Mouse (Mus musculus) forebrain, embryonic 13.5 days (tissue): ENCODE measurements around the gene Klhl11. TPM values are rescaled to one million over a fixed set of nuclear protein-coding genes. Genes with fewer than 3 reads are reported as not detected.

ENCODE experiments used
- ATAC-seq: fragments of 200-750 bp; cut with Nextera tagmentation; 2 replicates; pipeline ENCODE4 v1.8.0; 2017
- H3K27ac ChIP-seq: fragments of 300-500 bp; sonication (generic); 2 replicates; pipeline ENCODE4 v1.5.1; 2015; ENCODE audit warnings: inconsistent platforms, mild to moderate bottlenecking, moderate library complexity
- H3K27me3 ChIP-seq: fragments of 300-500 bp; sonication (generic); 2 replicates; pipeline ENCODE4 v1.6.1; 2015; ENCODE audit warnings: mild to moderate bottlenecking, inconsistent platforms
- H3K36me3 ChIP-seq: fragments of 300-500 bp; sonication (generic); 2 replicates; pipeline ENCODE4 v1.6.1; 2015; ENCODE audit warnings: mild to moderate bottlenecking, inconsistent platforms; ENCODE audit not compliant: poor library complexity, severe bottlenecking
- H3K4me1 ChIP-seq: fragments of 300-500 bp; sonication (generic); 2 replicates; pipeline ENCODE4 v1.6.1; 2015; ENCODE audit warnings: inconsistent platforms
- H3K4me2 ChIP-seq: fragments of 300-500 bp; sonication (generic); 2 replicates; pipeline ENCODE4 v1.6.1; 2015; ENCODE audit warnings: inconsistent platforms, mild to moderate bottlenecking, moderate library complexity
- H3K4me3 ChIP-seq: fragments of 300-500 bp; sonication (generic); 2 replicates; pipeline ENCODE4 v1.5.1; 2015; ENCODE audit warnings: mild to moderate bottlenecking, inconsistent platforms
- H3K9ac ChIP-seq: fragments of 300-500 bp; sonication (generic); 2 replicates; pipeline ENCODE4 v1.6.1; 2015; ENCODE audit warnings: mild to moderate bottlenecking, inconsistent platforms
- H3K9me3 ChIP-seq: fragments of 300-500 bp; sonication (generic); replicated peaks from 2 replicates; pipeline ENCODE4 v1.6.1; 2016; ENCODE audit warnings: inconsistent platforms
- WGBS: fragments of 180-500 bp; shearing (Covaris S2); methylation state at CpG from one replicate; pipeline ENCODE4 v1.1.7; 2015; 5-methylcytosine and 5-hydroxymethylcytosine counted together
- microRNA-seq: library from miRNA; unstranded; fragments of <30 nt; microRNA quantifications from one replicate; pipeline ENCODE4, GENCODE M21; 2016
- polyA plus RNA-seq: library from polyadenylated mRNA; unstranded; fragments of >200 nt; fragmentation: Nextera tagmentation; extraction: Ambion mirVana; gene quantifications from 2 replicates; pipeline ENCODE4 v1.2.1, GENCODE M21; 2015

Klhl11 gene
- polyA plus RNA-seq, 1 experiment from 2014 or later: 12.1 TPM

DNA sequence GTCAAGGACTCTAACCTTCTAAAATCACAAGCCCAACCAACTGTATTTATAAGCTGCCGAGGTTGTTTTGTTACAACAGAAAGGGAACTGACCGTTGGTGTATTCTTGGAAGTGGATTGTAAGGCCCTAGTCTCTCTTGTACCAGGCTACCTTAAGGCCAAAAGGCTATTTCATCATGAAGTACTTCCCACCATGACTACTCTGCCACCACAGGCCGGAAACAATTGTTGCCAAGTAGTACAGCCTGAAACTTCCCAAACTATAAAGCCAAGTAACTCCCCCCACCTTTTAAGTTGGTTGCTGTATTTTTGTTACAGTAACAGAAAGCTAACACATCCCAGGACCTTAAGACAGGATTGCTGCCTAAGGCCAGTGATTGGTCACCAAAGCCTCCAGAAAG lies 45.7 kb downstream of the Klhl11 start:
- H3K4me1 ChIP-seq: peaks cover 11% of the 10 kb centered on the region
- H3K27me3 ChIP-seq: no peaks in the 10 kb centered on the region
- ATAC-seq: no peak
- H3K27ac ChIP-seq: no peak overlapping the region
- no peak overlapping the region for H3K4me2 ChIP-seq
- H3K4me3 ChIP-seq: no peak overlapping the region
- H3K9ac ChIP-seq: no peak overlapping the region
- WGBS: 93% methylated on average over 3 of the region's 3 CpGs
- no peaks in the 10 kb centered on the region for H3K9me3 ChIP-seq
- H3K36me3 ChIP-seq: peaks cover 25% of the 10 kb centered on the region

DNA sequence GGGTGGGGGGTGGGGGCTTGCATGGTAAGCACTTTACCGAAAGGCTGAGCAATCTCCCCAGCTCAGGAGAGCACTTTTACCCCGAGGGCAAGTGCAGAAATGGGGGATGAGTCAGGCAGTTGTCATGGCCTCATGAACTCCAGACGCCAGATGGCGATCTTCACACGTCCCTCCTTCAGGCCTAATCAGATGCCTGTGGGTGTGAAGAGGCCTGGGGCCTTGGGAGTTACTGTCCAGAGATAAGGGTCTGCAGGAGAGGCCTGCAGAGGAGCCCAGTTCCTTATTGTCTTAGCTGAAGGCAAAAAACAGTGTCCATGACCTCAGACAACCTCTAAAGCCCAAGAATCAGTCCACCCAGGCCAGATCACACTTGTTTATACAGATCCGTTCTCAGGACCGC lies 46.7 kb downstream of the Klhl11 start:
- Histone ChIP-seq H3K9me3 (no peaks in the 10 kb centered on the region), H3K4me1 (peaks cover 11% of the 10 kb centered on the region), H3K4me3 (no peak overlapping the region), H3K27ac (no peak overlapping the region), H3K27me3 (no peaks in the 10 kb centered on the region), H3K9ac (0 out of 2 replicates have a peak overlapping the region, but pooled peaks have one; percentile 1), H3K36me3 (peaks cover 19% of the 10 kb centered on the region), H3K4me2 (no peak overlapping the region)
- WGBS: 39% methylated on average over 7 of the region's 7 CpGs
- ATAC-seq: no peak

DNA sequence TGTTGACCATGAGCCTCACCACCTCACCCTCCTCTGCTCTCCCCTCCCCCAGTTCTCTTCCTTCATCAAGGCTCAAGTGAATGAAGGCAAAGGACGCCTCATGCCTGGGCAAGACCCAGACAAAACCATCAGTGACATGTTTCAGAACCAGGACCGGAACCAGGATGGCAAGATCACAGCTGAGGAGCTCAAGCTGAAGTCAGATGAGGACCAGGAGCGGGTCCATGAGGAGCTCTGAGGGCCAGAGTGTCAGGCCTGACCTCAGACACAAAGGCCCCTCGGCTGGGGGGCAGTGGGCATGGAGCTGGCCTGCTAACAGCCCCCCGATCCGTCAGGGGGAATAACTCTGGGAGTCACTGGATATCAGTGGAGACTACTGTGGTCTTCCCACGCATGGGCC lies 48.7 kb downstream of the Klhl11 start:
- no peak overlapping the region for H3K27ac ChIP-seq
- H3K4me2 ChIP-seq: no peak overlapping the region
- H3K36me3 ChIP-seq: no peaks in the 10 kb centered on the region
- ATAC-seq: no peak
- peaks cover 9% of the 10 kb centered on the region for H3K4me1 ChIP-seq
- no peaks in the 10 kb centered on the region for H3K27me3 ChIP-seq
- no peak overlapping the region for H3K9ac ChIP-seq
- no peaks in the 10 kb centered on the region for H3K9me3 ChIP-seq
- no peak overlapping the region for H3K4me3 ChIP-seq
- 93% methylated on average over 7 of the region's 7 CpGs for WGBS

DNA sequence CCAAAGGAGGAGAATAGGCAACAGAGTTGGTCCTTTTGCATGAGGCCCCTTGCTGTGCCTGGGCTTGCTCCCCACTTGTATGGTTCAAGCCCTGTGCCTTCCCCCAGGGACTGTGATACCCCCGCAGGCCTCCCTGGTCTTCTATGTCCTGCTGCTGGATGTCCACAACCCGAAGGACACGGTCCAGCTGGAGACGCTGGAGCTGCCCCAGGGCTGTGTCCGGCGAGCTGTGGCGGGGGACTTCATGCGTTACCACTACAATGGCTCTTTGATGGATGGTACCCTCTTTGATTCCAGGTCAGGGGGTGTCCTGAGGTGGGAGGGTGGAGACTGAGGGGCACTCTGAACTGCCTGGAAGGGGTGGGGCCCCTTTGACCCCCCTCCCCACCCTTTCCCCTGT lies 51.0 kb downstream of the Klhl11 start:
- H3K27me3 ChIP-seq: peaks cover 8% of the 10 kb centered on the region
- H3K9me3 ChIP-seq: no peaks in the 10 kb centered on the region
- no peak for ATAC-seq
- H3K4me1 ChIP-seq: peaks cover 4% of the 10 kb centered on the region; the same call in 1 of the 2 replicates
- no peak overlapping the region for H3K9ac ChIP-seq
- 75% methylated on average over 8 of the region's 8 CpGs for WGBS
- H3K36me3 ChIP-seq: no peaks in the 10 kb centered on the region
- no peak overlapping the region for H3K27ac ChIP-seq
- H3K4me2 ChIP-seq: no peak overlapping the region
- no peak overlapping the region for H3K4me3 ChIP-seq

DNA sequence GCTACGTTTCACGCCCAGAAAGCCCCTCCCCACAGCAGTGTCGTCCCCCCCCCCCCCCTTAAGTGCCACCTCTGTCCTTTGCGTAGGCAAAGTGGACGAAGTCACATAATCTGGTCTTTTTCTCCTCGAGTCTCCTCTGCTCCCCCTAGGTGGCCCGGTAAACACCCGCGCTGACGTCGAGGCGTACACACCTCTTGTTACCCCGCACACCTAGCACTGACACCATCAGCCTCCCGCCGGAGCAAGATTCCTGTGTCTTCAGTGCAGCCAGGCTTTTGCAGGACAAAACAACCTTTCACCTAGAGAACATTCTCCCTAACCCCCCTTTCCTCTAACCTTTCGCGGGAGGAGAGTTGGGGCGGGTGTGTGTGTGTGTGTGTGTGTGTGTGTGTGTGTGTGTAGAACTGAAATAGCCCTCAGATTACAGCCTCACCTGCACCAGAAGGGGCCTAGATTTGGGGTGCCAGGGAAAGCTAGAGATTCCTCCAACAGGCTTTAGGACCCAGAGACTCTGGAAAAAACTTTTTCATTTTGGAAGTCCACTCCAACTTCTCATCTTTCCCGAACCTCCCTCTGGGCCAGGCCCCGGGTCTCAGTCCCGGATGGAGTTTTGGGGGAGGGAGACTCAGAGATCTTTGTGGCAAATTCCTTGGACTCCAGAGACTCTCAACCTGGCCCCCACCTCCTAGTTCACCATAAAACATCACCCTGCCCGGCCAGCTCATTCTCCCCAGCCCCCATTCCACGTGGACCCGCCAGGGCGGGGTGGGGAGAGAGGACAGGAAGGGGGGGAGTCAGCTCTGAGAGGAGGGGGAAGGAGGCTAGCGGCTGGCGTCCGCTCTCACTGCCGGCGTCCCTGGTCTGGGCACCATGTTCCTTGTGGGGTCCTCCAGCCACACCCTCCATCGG lies 57.4 kb downstream of the Klhl11 start, which contains the start of gene Fkbp10:
TSS of gene Fkbp10 (plus strand) at position 784 of the 909 bp plus-strand sequence.
- Histone ChIP-seq H3K27me3 (peaks cover 34% of the 10 kb centered on the region), H3K4me1 (peaks cover 33% of the 10 kb centered on the region), H3K4me2 (peak within 1 kb of the TSS; percentile 67), H3K36me3 (no peaks in the 10 kb centered on the region), H3K27ac (0 out of 2 replicates have a peak within 1 kb of the TSS, but pooled peaks have one; percentile 27), H3K9me3 (no peaks in the 10 kb centered on the region), H3K4me3 (peak within 1 kb of the TSS; percentile 55), H3K9ac (peak within 1 kb of the TSS; percentile 74)
- ATAC-seq: peak; percentile 37; the same call in 1 of the 2 replicates
- WGBS: under 1% methylated on average over 31 of the region's 31 CpGs

DNA sequence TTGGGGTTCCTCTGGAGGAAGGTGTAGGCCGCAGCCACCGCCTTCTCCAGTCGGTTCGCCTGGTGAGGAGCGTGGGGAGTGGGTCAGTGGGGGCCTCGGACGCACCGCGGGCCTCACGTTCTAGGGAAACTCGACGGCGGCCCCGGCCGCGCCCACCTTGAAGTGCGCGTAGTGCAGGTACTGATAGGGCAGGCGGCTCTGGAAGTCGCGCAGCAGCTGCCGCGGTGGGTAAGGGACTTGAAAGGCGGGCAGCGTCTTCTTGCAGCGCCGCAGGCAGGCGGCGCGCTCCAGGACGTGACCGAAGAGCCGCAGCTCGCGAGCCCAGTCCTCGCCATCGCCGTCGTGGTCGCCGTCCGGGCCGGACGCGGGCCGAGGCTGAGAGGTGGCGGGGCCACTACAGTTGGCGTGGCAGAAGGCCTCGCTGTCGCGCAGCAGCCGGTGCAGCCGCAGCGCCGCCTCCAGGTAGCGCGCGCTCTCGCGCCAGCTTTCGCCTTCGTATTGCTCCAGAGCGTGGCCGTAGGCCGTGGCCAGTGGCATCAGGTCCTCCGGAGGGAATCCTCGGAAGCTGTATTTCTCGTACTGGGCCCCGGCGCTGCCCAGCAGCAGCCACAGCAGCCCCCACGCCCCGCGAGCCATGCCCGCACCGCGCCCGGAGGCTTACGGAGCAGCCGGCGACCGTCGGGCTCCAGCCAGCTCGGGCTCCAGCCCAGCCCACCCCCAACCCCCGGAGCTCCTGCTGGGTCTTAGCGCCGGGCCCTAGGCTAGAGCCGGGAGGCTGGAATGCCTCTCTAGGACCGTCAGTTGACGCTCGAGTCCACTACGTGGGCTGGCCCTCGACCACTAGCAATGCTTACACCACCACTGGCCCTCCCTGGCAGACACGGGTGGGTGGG lies 58.3 kb downstream of the Klhl11 start, which contains the start of gene P3h4:
TSS of gene P3h4 (minus strand) at position 816 of the 893 bp plus-strand sequence.
- H3K9me3 ChIP-seq: no peaks in the 10 kb centered on the region
- peak; percentile 91 for ATAC-seq

DNA sequence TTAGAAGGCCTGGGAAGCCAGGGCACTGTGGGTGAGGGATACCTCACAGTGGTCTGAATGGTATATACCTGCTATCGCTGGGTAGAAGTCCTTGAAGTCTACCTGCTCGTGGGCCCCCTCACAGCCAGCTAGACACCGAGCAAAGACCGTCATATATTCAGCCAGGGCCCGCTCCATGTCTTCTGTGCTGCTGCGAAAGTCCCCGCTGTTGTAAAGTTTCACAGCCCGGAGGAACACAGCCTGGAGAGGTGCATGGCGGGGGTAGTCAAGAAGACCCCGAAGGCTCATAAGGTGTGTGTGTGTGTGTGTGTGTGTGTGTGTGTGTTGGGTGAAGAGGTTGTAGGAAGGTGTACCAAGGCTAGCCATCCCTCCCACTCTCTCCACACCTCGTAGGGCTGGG lies 59.0 kb downstream of the Klhl11 start:
- Histone ChIP-seq H3K4me2 (peak overlapping the region; percentile 67), H3K9me3 (no peaks in the 10 kb centered on the region), H3K4me3 (peak overlapping the region; percentile 55), H3K9ac (peak overlapping the region; percentile 74), H3K27ac (no peak overlapping the region), H3K4me1 (peaks cover 33% of the 10 kb centered on the region), H3K27me3 (peaks cover 34% of the 10 kb centered on the region), H3K36me3 (no peaks in the 10 kb centered on the region)
- 83% methylated on average over 11 of the region's 11 CpGs for WGBS
- no peak for ATAC-seq

More for the DNA sequence above, 58.3 kb downstream of the Klhl11 start, which contains the start of gene P3h4:
- Histone ChIP-seq H3K4me1 (peaks cover 33% of the 10 kb centered on the region), H3K9ac (peak within 1 kb of the TSS; percentile 74), H3K27me3 (peaks cover 34% of the 10 kb centered on the region), H3K36me3 (no peaks in the 10 kb centered on the region), H3K27ac (0 out of 2 replicates have a peak within 1 kb of the TSS, but pooled peaks have one; percentile 27), H3K4me2 (peak within 1 kb of the TSS; percentile 67), H3K4me3 (peak within 1 kb of the TSS; percentile 55)
- WGBS: 2% methylated on average over 92 of the region's 93 CpGs

Small RNAs within 50 kb of the gene (microRNA-seq; reads per million reads assigned to microRNA genes)
- not detected for gene Gm27374
- gene Mir7116: 0.80 reads per million

Other genes starting within 250 kb of the Klhl11 start
- not detected in 2 replicates for gene Krt16, start 223.8 kb downstream of the Klhl11 start, polyA plus RNA-seq
- 0.19 and 0.37 TPM in 2 replicates for gene Krt17, start 211.7 kb downstream of the Klhl11 start, polyA plus RNA-seq
- not detected in 2 replicates for gene Krt42, start 202.9 kb downstream of the Klhl11 start, polyA plus RNA-seq
- 1,595 and 1,677 TPM in 2 replicates for gene Eif1, start 152.9 kb downstream of the Klhl11 start, polyA plus RNA-seq
- 0.56 and 0.89 TPM in 2 replicates for gene Gast, start 138.3 kb downstream of the Klhl11 start, polyA plus RNA-seq
- 93.7 and 98.5 TPM in 2 replicates for gene Hap1, start 116.6 kb downstream of the Klhl11 start, polyA plus RNA-seq
- 37.1 and 42.8 TPM in 2 replicates for gene Jup, start 75.0 kb downstream of the Klhl11 start, polyA plus RNA-seq
- 10.9 and 12.3 TPM in 2 replicates for gene P3h4, start 57.9 kb downstream of the Klhl11 start, polyA plus RNA-seq
- 15.5 and 16.3 TPM in 2 replicates for gene Fkbp10, start 57.0 kb downstream of the Klhl11 start, polyA plus RNA-seq
- gene Nt5c3b, start 30.9 kb downstream of the Klhl11 start, polyA plus RNA-seq: 105 and 114 TPM in 2 replicates
- gene Klhl10, start 30.8 kb downstream of the Klhl11 start, polyA plus RNA-seq: 0.70 and 1.1 TPM in 2 replicates
- gene Acly, start 55.3 kb upstream of the Klhl11 start, polyA plus RNA-seq: 251 and 271 TPM in 2 replicates
- gene Ttc25, start 72.9 kb upstream of the Klhl11 start, polyA plus RNA-seq: 1.6 and 1.9 TPM in 2 replicates
- gene Cnp, start 102.2 kb upstream of the Klhl11 start, polyA plus RNA-seq: 20.1 and 20.8 TPM in 2 replicates
- gene Nkiras2, start 146.5 kb upstream of the Klhl11 start, polyA plus RNA-seq: 94.7 and 101 TPM in 2 replicates
- gene Dnajc7, start 147.4 kb upstream of the Klhl11 start, polyA plus RNA-seq: 283 and 285 TPM in 2 replicates
- gene Zfp385c, start 219.7 kb upstream of the Klhl11 start, polyA plus RNA-seq: 0.18 and 0.48 TPM in 2 replicates
- gene Dhx58, start 231.5 kb upstream of the Klhl11 start, polyA plus RNA-seq: 1.8 and 2.1 TPM in 2 replicates
- gene Kat2a, start 239.7 kb upstream of the Klhl11 start, polyA plus RNA-seq: 41.6 and 48.7 TPM in 2 replicates
- gene Hspb9, start 241.1 kb upstream of the Klhl11 start, polyA plus RNA-seq: not detected in 2 replicates